Mouse (Mus musculus) limb, embryonic 13.5 days (tissue): ENCODE results near the gene Simc1. TPM values are rescaled to one million over a fixed set of nuclear protein-coding genes. Genes with fewer than 3 reads are reported as not detected.
"Not testable (repeated sequence)": the region's sequence is repeated elsewhere in the genome, so short reads cannot be mapped to it uniquely, and the experiment has no call there.

ENCODE experiments used
- ATAC-seq: fragments of 200-750 bp; cut with Nextera tagmentation; 2 replicates; pipeline ENCODE4 v1.8.0; 2017; ENCODE audit warnings: low read depth, moderate number of reproducible peaks, moderate TSS enrichment; ENCODE audit not compliant: low FRiP score
- H3K27ac ChIP-seq: fragments of 300-500 bp; sonication (generic); 2 replicates; pipeline ENCODE4 v1.5.1; 2015; ENCODE audit warnings: inconsistent platforms, mild to moderate bottlenecking, moderate library complexity
- H3K27me3 ChIP-seq: fragments of 300-500 bp; sonication (generic); 2 replicates; pipeline ENCODE4 v1.6.1; 2015; ENCODE audit warnings: mild to moderate bottlenecking, inconsistent platforms
- H3K36me3 ChIP-seq: fragments of 300-500 bp; sonication (generic); 2 replicates; pipeline ENCODE4 v1.6.1; 2015; ENCODE audit warnings: inconsistent platforms, mild to moderate bottlenecking, moderate library complexity
- H3K4me1 ChIP-seq: fragments of 300-500 bp; sonication (generic); 2 replicates; pipeline ENCODE4 v1.6.1; 2015; ENCODE audit warnings: inconsistent platforms
- H3K4me2 ChIP-seq: fragments of 300-500 bp; sonication (generic); replicated peaks from 2 replicates; pipeline ENCODE4 v1.6.1; 2015; ENCODE audit warnings: inconsistent platforms, mild to moderate bottlenecking, moderate library complexity
- H3K4me3 ChIP-seq: fragments of 300-500 bp; sonication (generic); 2 replicates; pipeline ENCODE4 v1.5.1; 2015; ENCODE audit warnings: moderate library complexity, mild to moderate bottlenecking, inconsistent platforms
- H3K9ac ChIP-seq: fragments of 300-500 bp; sonication (generic); 2 replicates; pipeline ENCODE4 v1.6.1; 2015; ENCODE audit warnings: mild to moderate bottlenecking, inconsistent platforms
- H3K9me3 ChIP-seq: fragments of 300-500 bp; sonication (generic); 2 replicates; pipeline ENCODE4 v1.6.1; 2016; ENCODE audit warnings: inconsistent platforms
- WGBS: fragments of 180-500 bp; shearing (Covaris S2); methylation state at CpG from one replicate; pipeline ENCODE4 v1.1.7; 2015; 5-methylcytosine and 5-hydroxymethylcytosine counted together
- polyA plus RNA-seq: library from polyadenylated mRNA; unstranded; fragments of >200 nt; fragmentation: Nextera tagmentation; extraction: Ambion mirVana; gene quantifications from 2 replicates; pipeline ENCODE4 v1.2.1, GENCODE M21; 2015

The Simc1 gene
- polyA plus RNA-seq, 1 experiment from 2014 or later: 16.2 TPM

DNA sequence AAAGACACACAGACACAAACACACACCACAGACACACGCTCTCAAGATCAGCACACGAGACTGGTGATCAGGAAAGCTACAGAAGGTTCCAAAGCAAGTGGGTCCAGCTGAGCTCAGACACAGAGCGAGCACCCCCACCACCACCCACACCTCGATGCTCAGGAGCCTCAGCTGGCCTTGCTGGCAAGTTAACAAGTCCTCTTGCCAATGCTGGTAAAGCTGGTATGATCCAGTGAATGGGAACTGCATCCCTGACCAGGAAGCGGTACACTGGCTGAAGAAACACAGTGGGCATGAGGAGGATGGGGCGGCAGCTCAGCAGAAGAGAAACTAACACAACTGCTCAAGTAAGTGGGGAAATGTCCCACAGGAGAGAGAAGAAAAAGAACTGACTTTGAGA, 12.2 kb upstream of the Simc1 start:
- no peak overlapping the region for H3K4me3 ChIP-seq
- ATAC-seq: no peak

DNA sequence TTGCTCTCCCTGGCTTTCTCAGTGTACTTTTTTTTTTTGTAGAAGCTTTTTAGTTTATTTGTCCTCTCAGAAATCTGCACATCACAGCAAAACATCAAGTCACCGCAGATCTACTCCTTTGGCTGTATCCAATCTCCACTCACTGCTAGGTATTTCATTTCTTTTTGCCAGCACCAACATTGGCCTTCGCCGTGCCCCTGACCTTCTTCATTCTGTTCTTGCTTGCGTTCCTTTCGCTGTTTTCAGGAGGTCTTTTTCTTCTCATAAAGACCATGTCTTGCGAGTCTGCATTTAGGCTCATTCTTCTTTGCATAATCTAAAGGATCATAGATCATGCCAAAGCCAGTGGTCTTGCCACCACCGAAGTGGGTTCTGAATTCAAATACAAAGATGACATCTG, 4.0 kb upstream of the Simc1 start:
- H3K4me3 ChIP-seq, H3K9me3 ChIP-seq, H3K4me2 ChIP-seq, H3K4me1 ChIP-seq, H3K9ac ChIP-seq, H3K36me3 ChIP-seq, ATAC-seq, H3K27me3 ChIP-seq, H3K27ac ChIP-seq: not testable (repeated sequence)
- WGBS: 94% methylated on average over 7 of the region's 7 CpGs

More for the DNA sequence above, 12.2 kb upstream of the Simc1 start:
- no peaks in the 10 kb centered on the region for H3K36me3 ChIP-seq
- H3K4me1 ChIP-seq: no peaks in the 10 kb centered on the region
- H3K9me3 ChIP-seq: no peaks in the 10 kb centered on the region
- H3K27me3 ChIP-seq: no peaks in the 10 kb centered on the region
- no peak overlapping the region for H3K27ac ChIP-seq
- H3K9ac ChIP-seq: no peak overlapping the region
- WGBS: 81% methylated on average over 6 of the region's 6 CpGs
- H3K4me2 ChIP-seq: no peak overlapping the region

DNA sequence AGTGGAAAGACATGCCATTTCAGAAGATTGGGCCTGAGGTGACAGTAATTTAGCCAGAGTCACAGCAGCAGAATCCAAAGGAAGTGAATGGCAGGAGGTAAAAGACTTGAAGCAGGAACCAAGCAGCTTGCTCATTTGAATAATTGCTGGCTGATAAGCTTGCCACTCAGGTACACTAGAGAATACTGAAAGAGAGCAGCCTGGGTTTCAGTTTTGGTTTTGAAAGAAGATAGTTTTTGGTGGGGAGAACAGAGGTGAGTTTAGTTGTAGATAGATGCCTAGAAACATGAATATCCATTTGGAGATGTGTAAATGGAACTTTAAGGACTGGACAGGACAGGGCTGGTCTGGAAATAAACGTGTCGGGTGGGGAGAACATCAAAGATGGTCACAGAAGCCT, 2.2 kb upstream of the Simc1 start:
- Histone ChIP-seq H3K4me2 (no peak overlapping the region), H3K9ac (no peak overlapping the region), H3K9me3 (no peaks in the 10 kb centered on the region), H3K4me3 (no peak overlapping the region), H3K36me3 (no peaks in the 10 kb centered on the region), H3K27me3 (no peaks in the 10 kb centered on the region), H3K27ac (no peak overlapping the region), H3K4me1 (peaks cover 16% of the 10 kb centered on the region)
- ATAC-seq: no peak
- WGBS: 70% methylated on average over 2 of the region's 2 CpGs

DNA sequence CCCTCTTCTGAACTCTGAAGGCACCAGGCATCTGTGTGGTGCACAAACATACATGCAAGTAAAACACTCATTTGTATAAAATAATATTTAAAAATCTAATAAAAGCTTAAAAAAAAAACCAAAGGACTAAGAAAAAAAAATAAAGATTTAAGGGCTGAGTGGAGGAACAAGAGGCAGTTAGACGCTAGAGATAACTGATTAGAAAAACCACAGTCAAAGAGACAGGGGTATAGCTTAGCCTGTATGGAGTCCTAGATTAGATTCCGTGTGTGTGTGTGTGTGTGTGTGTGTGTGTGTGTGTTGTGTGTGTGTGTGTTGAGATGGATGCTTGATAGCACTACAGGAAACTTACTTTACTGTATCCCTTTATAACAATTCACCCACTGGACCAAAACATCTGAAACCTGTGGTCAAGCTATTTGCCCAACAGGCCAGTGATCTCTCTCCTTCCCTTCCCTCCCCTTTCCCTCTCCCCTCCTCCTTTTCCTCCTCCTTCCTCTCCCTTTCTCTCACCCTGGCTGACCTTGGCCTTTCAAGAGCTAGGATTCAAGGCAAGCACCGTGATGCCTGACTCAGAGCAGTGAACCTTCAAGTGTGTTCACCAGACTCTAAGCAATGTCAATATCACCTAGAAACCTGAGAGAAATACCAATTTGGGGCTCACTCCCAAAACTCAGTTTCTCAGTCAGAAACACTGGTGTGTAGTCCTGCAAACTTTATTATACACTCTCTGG, 1.5 kb upstream of the Simc1 start:
- no peak for ATAC-seq
- H3K4me3 ChIP-seq: no peak overlapping the region
- H3K36me3 ChIP-seq: no peaks in the 10 kb centered on the region
- no peak overlapping the region for H3K9ac ChIP-seq
- no peak overlapping the region for H3K27ac ChIP-seq
- H3K27me3 ChIP-seq: no peaks in the 10 kb centered on the region
- no peak overlapping the region for H3K4me2 ChIP-seq
- peaks cover 16% of the 10 kb centered on the region for H3K4me1 ChIP-seq
- WGBS: 72% methylated on average over 3 of the region's 3 CpGs
- no peaks in the 10 kb centered on the region for H3K9me3 ChIP-seq

DNA sequence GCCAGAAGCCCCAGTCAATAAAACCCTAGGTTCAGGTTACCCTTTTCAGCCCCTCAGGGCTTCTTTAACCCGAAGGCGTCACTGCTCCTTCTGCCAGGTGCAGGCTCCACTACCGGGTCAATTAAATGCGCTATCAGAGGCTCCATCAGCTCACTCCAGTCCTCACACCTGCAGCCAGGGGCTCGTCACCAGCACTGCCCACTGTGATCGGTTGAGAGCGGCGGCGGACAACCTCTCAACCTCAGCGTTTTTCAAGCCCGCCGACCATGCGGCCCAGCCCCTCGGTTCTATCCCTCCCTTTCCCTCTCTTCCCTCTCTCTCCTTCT, 338 bp upstream of the Simc1 start:
- H3K4me3 ChIP-seq: peak overlapping the region; percentile 75
- no peak overlapping the region for H3K27ac ChIP-seq
- H3K4me1 ChIP-seq: peaks cover 16% of the 10 kb centered on the region
- peak overlapping the region; percentile 88 for H3K4me2 ChIP-seq
- H3K9ac ChIP-seq: peak overlapping the region; percentile 90
- ATAC-seq: no peak; the same call in 1 of the 2 replicates
- H3K36me3 ChIP-seq: no peaks in the 10 kb centered on the region
- WGBS: under 1% methylated on average over 14 of the region's 14 CpGs
- H3K9me3 ChIP-seq: no peaks in the 10 kb centered on the region
- no peaks in the 10 kb centered on the region for H3K27me3 ChIP-seq

DNA sequence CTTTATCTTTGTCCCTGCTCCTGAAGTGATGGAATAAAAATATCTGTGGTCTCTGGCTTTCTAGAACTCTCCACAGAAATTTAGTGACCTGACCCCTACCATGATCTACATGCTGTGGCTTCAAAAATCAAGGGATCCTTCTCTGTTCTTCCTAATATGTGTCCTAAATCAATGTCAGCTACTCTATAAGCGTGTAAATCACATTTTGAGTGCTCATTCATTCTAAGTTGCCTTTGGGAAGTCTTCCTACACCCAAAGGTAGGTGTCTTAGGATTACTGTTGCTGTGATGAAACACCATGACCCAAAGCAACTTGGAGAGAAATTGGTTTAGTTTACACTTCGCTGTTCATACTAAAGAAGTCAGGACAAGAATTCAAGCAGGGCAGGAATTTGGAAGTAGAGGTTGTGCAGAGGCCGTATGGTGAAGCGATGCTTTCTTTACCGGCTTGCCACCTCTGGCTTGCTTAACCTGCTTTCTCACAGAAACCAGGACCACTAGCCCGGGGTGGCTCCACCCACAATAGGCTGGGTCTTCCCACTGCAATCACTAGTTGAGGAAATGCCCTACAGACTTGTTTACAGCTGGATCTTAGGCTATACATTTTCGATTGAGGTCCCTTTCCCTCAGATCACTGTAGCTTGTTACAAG, 1.2 kb downstream of the Simc1 start:
- peak overlapping the region; percentile 88 for H3K4me2 ChIP-seq
- H3K36me3 ChIP-seq: no peaks in the 10 kb centered on the region
- 19% methylated on average over 7 of the region's 7 CpGs for WGBS
- H3K4me1 ChIP-seq: peaks cover 16% of the 10 kb centered on the region
- no peaks in the 10 kb centered on the region for H3K9me3 ChIP-seq
- H3K27ac ChIP-seq: peak overlapping the region; percentile 70; the same call in 1 of the 2 replicates
- peak overlapping the region; percentile 75 for H3K4me3 ChIP-seq
- no peak for ATAC-seq
- H3K9ac ChIP-seq: peak overlapping the region; percentile 90
- no peaks in the 10 kb centered on the region for H3K27me3 ChIP-seq

DNA sequence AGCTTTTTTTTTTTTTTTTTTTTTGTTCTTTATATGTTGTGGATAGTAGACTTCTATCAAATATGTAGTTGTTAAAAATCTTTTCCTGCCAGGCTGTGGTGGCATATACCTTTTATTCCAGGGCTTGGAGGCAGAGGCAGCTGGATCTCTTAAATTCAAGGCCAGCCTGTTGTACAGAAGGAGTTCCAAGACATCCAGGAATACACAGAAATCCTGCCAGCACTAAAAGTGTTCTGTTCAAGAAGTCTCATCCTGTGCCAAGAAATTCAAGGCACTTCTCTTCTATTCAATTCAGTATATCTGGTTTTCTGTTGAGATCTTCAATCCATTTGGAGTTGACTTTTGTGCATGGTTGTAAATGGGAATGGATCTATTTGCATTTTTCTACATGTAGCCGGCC, 2.3 kb downstream of the Simc1 start:
- no peaks in the 10 kb centered on the region for H3K27me3 ChIP-seq
- H3K4me3 ChIP-seq: no peak overlapping the region
- WGBS: 90% methylated on average over 1 of the region's 1 CpGs
- no peaks in the 10 kb centered on the region for H3K9me3 ChIP-seq
- no peak overlapping the region for H3K9ac ChIP-seq
- no peak overlapping the region for H3K27ac ChIP-seq
- no peaks in the 10 kb centered on the region for H3K36me3 ChIP-seq
- no peak overlapping the region for H3K4me2 ChIP-seq
- H3K4me1 ChIP-seq: peaks cover 16% of the 10 kb centered on the region
- no peak for ATAC-seq

DNA sequence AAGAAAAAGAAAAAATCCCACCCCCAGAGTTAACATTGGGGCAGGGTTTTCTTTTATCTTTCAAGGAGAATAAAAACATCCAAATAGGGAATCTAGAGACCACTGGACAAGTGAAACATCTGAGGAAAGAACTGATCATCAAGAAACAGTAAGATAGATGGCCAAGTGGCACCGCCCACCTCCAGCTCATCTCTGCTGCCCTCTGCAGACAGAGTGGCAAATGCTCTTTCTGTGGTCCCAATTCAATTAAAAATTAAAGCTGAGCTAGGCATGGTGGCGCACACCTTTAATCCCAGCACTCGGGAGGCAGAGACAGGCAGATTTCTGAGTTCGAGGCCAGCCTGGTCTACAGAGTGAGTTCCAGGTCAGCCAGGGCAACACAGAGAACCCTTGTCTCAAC, 16.6 kb downstream of the Simc1 start:
- H3K4me3 ChIP-seq: no peak overlapping the region
- no peaks in the 10 kb centered on the region for H3K4me1 ChIP-seq
- H3K36me3 ChIP-seq: peaks cover 23% of the 10 kb centered on the region
- H3K9me3 ChIP-seq: no peaks in the 10 kb centered on the region
- WGBS: 92% methylated on average over 4 of the region's 4 CpGs
- no peak overlapping the region for H3K9ac ChIP-seq
- no peak overlapping the region for H3K27ac ChIP-seq
- no peak for ATAC-seq
- H3K27me3 ChIP-seq: no peaks in the 10 kb centered on the region
- H3K4me2 ChIP-seq: no peak overlapping the region

DNA sequence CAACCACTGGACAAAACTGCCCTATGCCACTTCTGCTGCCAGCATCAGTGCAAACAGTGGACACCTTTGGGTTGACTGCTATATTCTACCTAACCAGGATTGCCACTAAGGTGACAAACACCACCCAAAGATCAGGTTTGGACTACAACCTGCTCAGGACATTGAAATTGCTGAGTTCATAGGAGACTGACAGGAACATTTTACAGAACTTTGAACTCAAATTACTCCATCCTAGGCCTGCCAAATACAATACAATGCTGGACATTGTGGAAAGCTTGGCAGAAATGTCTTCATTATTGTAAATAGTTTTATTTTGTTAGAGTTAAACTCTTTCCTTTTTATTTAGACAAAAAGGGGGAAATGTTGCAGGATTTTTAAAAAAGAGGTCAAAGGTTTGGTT, 17.6 kb downstream of the Simc1 start:
- no peak for ATAC-seq
- Histone ChIP-seq H3K4me2 (no peak overlapping the region), H3K27me3 (no peaks in the 10 kb centered on the region), H3K36me3 (peaks cover 26% of the 10 kb centered on the region), H3K4me1 (no peaks in the 10 kb centered on the region), H3K27ac (no peak overlapping the region), H3K9me3 (no peaks in the 10 kb centered on the region), H3K4me3 (no peak overlapping the region), H3K9ac (no peak overlapping the region)

DNA sequence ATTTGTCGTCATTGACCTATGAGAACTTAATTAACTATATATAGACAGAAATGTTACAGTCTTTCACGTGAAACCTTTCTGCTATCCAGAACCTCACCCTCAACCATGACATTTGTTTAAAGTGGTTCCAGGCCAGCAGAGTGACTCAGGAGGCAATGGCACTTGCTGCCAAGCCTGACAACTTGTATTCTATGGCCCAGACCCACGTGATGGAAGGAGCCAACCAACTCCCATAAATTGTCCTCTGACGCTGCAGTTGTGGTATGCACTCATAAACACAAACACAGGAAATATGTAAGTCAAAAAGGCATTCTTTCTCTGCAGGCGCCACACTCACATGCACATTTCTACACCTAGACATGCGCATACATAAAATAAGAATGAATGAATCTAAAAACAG, 23.6 kb downstream of the Simc1 start:
- WGBS: 85% methylated on average over 6 of the region's 6 CpGs
- H3K9ac ChIP-seq: no peak overlapping the region

DNA sequence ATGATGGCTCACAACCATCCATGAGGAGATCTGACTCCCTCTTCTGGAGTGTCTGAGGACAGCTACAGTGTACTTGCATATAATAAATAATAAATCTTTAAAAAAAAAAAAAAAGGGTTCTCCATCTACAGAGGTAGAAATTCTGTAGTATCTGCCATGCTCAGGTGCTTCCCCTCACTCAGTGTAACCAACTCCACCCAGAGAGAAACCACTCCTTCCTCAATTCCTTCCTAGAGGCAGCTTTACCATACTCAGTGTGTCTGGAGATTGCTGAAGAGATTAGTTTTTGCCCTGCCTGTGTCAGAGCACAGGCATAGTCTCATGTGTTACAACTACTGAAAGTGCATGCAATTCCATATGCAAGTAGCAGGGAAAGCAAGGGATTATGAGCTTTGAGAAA, 28.6 kb downstream of the Simc1 start:
- no peaks in the 10 kb centered on the region for H3K27me3 ChIP-seq
- H3K9ac ChIP-seq: no peak overlapping the region
- no peak overlapping the region for H3K27ac ChIP-seq
- peaks cover 80% of the 10 kb centered on the region for H3K36me3 ChIP-seq
- H3K4me3 ChIP-seq: no peak overlapping the region
- H3K4me1 ChIP-seq: no peaks in the 10 kb centered on the region
- no peak overlapping the region for H3K4me2 ChIP-seq
- ATAC-seq: no peak
- H3K9me3 ChIP-seq: no peaks in the 10 kb centered on the region

More for the DNA sequence above, 23.6 kb downstream of the Simc1 start:
- Histone ChIP-seq H3K36me3 (peaks cover 76% of the 10 kb centered on the region), H3K4me2 (no peak overlapping the region), H3K27me3 (no peaks in the 10 kb centered on the region), H3K4me3 (no peak overlapping the region), H3K9me3 (no peaks in the 10 kb centered on the region), H3K4me1 (no peaks in the 10 kb centered on the region), H3K27ac (no peak overlapping the region)
- no peak for ATAC-seq

DNA sequence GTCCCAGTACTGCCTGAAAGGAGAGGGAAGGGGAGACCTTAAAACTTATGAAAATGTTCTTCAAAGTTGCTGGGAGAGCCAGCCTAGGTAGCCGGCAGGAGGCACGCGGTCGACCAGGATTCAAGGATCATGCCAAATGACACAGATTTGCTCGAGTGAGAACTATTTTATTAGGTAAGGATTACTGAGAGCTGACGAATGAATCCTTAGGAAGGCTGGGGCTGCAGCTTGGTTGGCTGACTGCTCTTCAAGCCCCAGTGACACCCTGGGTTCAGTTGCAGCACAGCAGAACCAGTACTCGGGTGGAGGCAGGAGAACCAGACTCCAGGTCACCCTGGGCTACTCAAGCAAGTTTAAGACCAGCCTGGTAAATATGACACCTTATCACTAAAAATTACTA, 44.5 kb downstream of the Simc1 start:
- Histone ChIP-seq H3K9me3 (no peaks in the 10 kb centered on the region), H3K36me3 (peaks cover 68% of the 10 kb centered on the region), H3K27me3 (no peaks in the 10 kb centered on the region), H3K4me2 (no peak overlapping the region), H3K4me3 (no peak overlapping the region), H3K4me1 (no peaks in the 10 kb centered on the region), H3K27ac (no peak overlapping the region), H3K9ac (no peak overlapping the region)
- no peak for ATAC-seq
- WGBS: 81% methylated on average over 7 of the region's 7 CpGs

DNA sequence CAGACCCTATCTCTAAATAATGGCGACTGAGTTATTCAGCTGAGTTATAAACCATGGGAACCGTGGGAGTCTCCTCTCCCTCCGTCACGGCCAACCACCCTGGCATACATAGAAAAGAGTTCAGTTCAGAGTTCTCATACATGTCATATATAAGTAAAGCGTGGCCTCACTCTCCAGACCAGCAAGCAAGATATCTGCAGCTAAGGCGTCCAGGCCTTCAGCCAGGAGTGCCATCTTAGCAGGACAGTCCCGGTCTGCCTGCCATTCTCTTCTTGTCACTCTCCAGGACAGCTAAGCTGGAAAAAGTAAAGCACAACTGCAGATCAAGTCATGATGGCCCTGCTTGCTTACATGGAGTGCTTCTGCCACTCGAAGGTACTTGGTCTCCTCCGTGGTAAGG, 52.6 kb downstream of the Simc1 start:
- Histone ChIP-seq H3K4me2 (no peak overlapping the region), H3K27ac (no peak overlapping the region), H3K27me3 (no peaks in the 10 kb centered on the region), H3K4me1 (no peaks in the 10 kb centered on the region), H3K36me3 (peaks cover 96% of the 10 kb centered on the region), H3K9me3 (no peaks in the 10 kb centered on the region), H3K9ac (no peak overlapping the region), H3K4me3 (no peak overlapping the region)
- 94% methylated on average over 9 of the region's 9 CpGs for WGBS
- ATAC-seq: no peak
